Mouse (Mus musculus) gastrocnemius, postnatal 25 days (tissue): ENCODE measurements around the gene Cdkn1a. TPM values are rescaled to one million over a fixed set of nuclear protein-coding genes. Genes with fewer than 3 reads are reported as not detected.
"Not testable (repeated sequence)": the region's sequence is repeated elsewhere in the genome, so short reads cannot be mapped to it uniquely, and the experiment has no call there.

Source experiments
- DNase-seq: peaks from one replicate; pipeline ENCODE4 v3.0.0; 2022
- total RNA-seq, 2 experiments: library from RNA; stranded (reverse); gene quantifications; 1 replicate in 1 of 2; 2 replicates in 1 of 2; pipeline ENCODE4 v1.2.3; 2021

Gene Cdkn1a
- total RNA-seq, 2 experiments from 2014 or later = 30.4 to 42.0 TPM

GRCm38 (mm10) chr17:29081618-29082381, 9.0 kb upstream of the Cdkn1a start:
- DNase-seq = no peak

DNA sequence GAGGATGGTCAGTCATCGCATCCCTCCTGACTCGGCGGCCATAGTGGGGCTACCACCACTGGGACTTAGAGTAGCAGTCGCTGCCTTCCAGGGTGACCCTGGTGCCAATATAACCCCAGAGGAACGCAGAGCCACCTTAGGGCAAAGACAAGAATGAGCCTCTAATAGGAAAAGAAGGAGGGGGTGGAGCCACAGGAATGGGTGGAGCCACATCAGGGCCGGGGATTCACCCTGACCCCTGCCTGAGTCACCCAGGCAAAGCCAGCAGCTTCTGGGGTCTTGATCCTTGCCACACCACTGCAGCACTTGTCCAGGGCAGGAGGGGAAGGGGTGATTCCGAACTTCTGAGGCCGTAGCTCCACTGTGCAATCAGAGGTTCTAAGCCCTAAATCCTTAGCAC, 7.2 kb upstream of the Cdkn1a start:
- DNase-seq = no peak

DNA sequence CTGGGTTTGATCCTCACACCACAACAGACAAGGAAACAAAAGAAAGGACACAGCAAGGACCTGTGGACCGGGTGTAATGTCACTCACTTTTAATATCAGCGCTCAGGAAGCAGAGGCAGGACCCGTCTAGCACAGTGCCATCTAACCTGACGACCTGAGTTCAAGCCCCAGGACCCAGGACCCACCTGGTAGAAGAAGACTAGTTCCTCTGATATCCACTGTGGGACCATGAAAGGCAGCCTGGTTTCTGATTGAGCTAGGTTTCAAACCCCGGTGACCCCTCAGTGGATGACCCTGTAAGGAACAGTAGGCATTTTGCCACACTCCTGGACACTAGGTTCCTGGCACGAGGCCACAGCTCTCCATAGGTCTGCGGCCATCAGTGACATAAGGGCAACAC, 6.1 kb upstream of the Cdkn1a start:
- no peak for DNase-seq

- no peak for DNase-seq
Measured at GRCm38 (mm10) chr17:29085266-29085665, 5.5 kb upstream of the Cdkn1a start.

- DNase-seq = no peak
Measured at GRCm38 (mm10) chr17:29086916-29087315, 3.9 kb upstream of the Cdkn1a start.

DNA sequence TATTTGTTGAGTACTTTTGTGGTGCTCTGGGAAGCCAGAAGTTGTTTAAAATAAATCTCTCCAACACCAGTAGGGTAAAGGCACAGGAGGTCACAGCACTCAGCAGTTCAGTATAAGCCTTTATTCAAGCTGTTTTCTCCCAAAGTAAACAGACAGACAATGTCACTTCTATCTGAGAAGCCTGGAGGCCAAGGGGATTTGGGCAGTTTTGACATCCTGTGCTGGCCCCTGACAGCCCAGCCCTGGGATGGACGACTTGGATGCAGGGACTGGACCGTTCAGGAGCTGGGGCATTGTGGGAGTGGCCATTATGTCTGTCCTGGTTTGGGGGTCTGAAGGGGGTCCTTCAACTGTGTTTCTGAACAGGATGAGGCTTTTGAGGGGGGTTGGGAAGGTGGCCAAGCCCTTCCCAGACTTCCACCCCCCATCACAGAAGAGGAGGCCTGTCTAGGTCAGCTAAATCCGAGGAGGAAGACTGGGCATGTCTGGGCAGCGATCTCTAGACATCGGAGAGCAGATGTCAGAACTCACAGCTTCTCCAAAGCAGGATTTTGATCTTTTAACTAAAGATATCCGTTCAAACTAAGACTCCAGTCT, 670 bp downstream of the Cdkn1a start:
- no peak for DNase-seq

DNA sequence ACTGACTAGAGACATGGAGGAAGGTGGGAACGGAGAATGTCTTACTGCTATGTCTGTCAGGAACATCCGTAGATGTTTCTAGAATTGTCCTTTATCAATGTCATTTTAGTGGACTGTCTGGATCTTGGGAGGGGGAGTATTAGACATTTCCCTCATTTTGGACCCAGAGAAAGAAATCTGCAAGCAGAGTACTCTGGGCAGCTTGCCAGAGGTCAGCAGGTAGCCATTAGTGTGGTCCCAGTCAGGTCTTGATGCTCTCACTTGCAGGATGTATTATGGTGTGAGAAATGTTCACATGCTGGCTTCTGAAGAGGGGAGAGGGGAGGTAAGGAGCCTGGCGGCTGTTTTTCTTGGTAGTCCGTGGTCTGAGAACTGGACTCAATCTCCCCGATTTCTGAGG, 1.7 kb downstream of the Cdkn1a start:
- no peak for DNase-seq

- peak; percentile 89 for DNase-seq
Measured at GRCm38 (mm10) chr17:29093110-29093952, 2.6 kb downstream of the Cdkn1a start.

GRCm38 (mm10) chr17:29093961-29094309, 3.2 kb downstream of the Cdkn1a start:
- DNase-seq = no peak

GRCm38 (mm10) chr17:29094310-29095181, 3.8 kb downstream of the Cdkn1a start:
- DNase-seq = peak; percentile 89

GRCm38 (mm10) chr17:29095201-29095733, 4.5 kb downstream of the Cdkn1a start:
- peak; percentile 95 for DNase-seq

DNA sequence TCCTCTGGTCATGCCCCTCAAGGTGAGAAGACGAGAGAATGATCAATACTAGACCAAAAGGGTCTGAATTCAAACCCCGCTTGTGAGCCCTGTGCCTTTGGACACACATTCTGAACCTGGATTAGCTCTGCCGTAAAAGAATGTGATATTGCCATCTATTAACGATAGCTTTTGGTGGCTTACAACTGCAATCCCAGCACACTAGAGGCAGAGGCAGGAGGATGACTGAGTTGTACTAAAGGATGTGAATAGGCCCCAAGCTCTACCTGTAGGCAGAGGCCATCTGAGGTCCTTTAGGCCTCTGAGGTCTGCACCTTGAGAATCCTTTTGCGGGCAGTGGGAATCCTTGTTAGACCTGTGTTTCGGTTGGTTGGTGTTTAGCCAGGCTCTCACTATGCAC, 5.5 kb downstream of the Cdkn1a start:
- DNase-seq = no peak

DNA sequence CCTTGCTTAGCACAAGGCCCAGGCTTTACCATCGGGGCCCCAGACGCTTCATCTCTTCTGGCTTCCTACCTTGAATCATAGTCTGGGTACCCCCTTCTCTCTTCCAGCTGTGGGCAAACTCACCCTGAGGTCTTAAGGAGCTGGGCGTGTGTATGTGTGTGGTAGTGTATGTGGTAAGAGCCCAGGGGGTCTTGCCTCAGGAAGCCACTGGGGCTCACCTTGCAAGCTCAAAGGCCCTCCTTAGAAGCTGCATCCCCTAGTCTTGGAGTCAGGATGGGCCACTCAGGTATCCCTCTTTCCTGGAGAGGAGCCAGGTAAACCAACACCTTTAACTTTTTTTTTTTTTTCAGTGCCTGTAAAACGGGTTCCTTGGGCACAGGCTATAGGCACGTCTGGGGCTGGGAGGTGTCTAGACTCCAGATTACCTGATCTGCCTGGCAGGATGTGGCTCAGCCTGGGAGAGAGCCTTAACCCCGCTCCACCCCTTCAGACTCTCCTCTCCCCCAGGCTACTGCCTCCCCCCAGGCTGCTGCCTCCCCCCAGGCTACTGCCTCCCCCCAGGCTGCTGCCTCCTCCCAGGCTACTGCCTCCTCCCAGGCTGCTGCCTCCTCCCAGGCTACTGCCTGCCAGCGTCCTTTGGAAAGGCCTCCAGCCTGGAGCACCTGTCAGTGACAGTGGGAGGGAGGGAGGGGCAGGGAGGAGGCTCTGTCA, 6.2 kb downstream of the Cdkn1a start:
- no peak for DNase-seq

GRCm38 (mm10) chr17:29098291-29098690, 7.5 kb downstream of the Cdkn1a start:
- no peak for DNase-seq

DNA sequence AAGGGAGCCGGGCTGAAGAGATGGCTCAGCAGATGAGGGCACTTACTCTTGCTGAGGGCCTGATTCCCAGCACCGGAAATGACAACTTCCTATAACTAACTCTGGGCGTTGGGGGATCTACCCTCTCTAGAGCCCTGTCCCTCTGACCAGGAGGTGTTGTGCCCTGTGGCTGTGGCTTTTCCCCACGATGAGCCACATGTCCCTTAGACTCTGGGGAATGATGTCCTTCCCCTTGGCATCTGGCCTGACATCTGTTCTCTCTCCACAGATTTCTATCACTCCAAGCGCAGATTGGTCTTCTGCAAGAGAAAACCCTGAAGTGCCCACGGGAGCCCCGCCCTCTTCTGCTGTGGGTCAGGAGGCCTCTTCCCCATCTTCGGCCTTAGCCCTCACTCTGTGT, 8.3 kb downstream of the Cdkn1a start:
- DNase-seq = no peak

DNA sequence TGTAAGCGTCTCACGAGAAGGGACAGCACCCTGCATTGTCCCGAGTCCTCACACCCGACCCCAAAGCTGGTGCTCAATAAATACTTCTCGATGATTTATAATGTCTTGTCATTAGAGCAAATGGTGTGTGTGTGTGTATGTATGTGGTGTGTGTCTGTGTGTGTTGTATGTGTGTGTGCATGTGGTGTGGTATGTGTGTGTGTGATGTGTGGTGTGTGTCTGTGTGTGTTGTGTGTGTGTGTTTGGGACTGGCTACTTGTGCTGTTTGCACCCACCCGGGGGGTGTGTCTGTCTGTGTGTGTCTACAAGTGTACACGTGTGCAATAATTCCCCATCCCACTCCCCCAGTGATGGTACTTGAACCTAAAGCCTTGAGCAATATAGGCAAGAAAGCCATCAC, 9.9 kb downstream of the Cdkn1a start:
- no peak for DNase-seq

GRCm38 (mm10) chr17:29110356-29110755, 19.6 kb downstream of the Cdkn1a start:
- DNase-seq = not testable (repeated sequence)

- DNase-seq = no peak
Measured at GRCm38 (mm10) chr17:29111332-29111731, 20.6 kb downstream of the Cdkn1a start.

DNA sequence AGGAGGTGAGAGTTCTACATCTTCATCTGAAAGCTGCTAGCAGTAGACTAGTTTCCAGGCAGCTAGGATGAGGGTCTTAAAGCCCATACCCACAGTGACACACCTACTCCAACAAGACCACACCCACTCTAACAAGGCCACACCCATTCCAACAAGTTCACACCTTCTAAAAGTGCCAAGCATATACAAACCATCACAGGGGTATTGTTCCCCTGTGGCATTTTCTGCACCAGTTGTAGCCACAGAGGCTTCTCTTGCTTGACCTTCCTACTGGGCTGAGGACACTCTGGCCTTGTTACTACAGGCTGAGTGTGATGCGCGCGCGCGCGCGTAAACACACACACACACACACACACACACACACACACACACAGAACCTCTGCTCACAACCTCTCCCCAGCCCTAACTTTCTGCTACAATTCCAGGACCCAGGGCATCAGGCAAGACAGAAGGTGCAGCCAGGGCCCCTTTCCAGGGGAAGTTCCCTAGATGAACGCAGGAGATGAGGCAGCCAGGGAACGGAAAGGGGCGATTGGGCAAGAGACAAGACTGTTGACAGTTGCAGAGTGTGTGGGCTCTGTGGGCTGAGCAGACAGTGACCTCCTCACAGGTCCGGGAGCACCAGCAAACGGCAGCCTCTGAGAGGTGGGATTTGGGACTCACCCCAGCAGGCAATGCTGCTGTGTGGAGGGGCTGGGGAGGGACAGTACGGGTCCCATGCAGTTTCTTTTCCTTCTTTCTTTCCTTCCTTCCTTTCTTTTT, 23.0 kb downstream of the Cdkn1a start, which contains the start of gene Rab44:
Gene Rab44 (plus strand): TSS at position 555 of the 762 bp plus-strand sequence.
- DNase-seq = no peak

DNA sequence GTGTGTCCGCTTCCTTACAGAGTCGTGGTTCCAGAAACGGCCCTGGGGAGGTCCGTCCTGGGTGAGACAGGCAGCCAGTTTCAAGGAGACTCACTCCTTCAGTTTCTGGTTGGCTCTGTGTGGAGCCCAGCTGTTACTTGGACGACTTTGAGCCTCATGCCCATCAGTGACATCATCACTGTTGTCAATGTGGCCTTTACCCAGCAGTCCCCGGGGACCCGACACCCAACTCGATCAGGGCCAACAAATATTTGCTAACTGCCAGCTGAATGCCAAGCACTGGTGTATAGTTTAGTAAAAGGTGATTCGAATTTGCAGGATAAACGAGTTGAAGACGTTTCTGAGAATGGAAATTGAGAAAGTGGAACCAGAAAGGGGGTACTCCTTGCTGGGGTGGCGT, 25.2 kb downstream of the Cdkn1a start:
- DNase-seq = no peak
